In genomic region chr7:49521349-49521748, GRCm38 (mm10) we compare ENCODE assay signal across 12 mouse cellular contexts.
A peak's percentile ranks its signal among the peaks of the same experiment; 100 is the strongest.
DNase-seq lines count a peak whose midpoint lies in the region; ATAC-seq and TF ChIP-seq lines count a peak whose summit lies in the region.
"Had no signal": no experiment of that assay in that cellular context is flagged by ENCODE, and none has a peak within 500 bp of the region (broad histone marks: within the 10 kb centered on the region; RNA-seq: fewer than 3 reads in every experiment).

No protein-coding gene starts in this region.

- no peak overlapping the region for H3K9ac ChIP-seq in heart, adult 2 months (ENCODE audit: low read depth, low read length)
- H3K9ac ChIP-seq in embryonic facial prominence, embryonic 13.5 days = no peak overlapping the region
- no peak overlapping the region for H3K9ac ChIP-seq in midbrain, postnatal 0 days (replicated peaks; ENCODE audit: low read length, poor library complexity, severe bottlenecking)

- TF ChIP-seq CTCF in heart, adult 2 months (IDR thresholded peaks at IDR 0.05) = no peak
- TF ChIP-seq CTCF in kidney, adult 2 months (conservative IDR thresholded peaks at IDR 0.05; ENCODE audit: insufficient read depth, insufficient read length, low read depth, low read length) = no peak
- TF ChIP-seq CTCF in midbrain, postnatal 0 days (IDR thresholded peaks at IDR 0.05) = no peak

- peaks cover 66% of the 10 kb centered on the region for H3K4me1 ChIP-seq in heart, embryonic 10.5 days
- H3K4me1 ChIP-seq in heart, adult 2 months (ENCODE audit: control insufficient read depth, insufficient read depth, low read length) = peaks cover 4% of the 10 kb centered on the region
- H3K4me1 ChIP-seq in kidney, adult 2 months (ENCODE audit: control insufficient read depth, insufficient read depth, low read length) = peaks cover 20% of the 10 kb centered on the region; the same call in 1 of the 2 replicates
- H3K4me1 ChIP-seq in embryonic facial prominence, embryonic 13.5 days = peaks cover 56% of the 10 kb centered on the region
- H3K4me1 ChIP-seq in midbrain, postnatal 0 days (ENCODE audit: insufficient read depth, low read length) = peaks cover 11% of the 10 kb centered on the region; the same call in 1 of the 2 replicates

- no peaks in the 10 kb centered on the region for H3K79me2 ChIP-seq in heart, adult 2 months (replicated peaks; ENCODE audit: control insufficient read depth, insufficient read depth, low read length)

- ATAC-seq in embryonic facial prominence, embryonic 13.5 days (ENCODE audit: insufficient number of reproducible peaks, insufficient read depth, low FRiP score, low TSS enrichment, low read depth) = no peak
- no peak for ATAC-seq in midbrain, postnatal 0 days (ENCODE audit: low FRiP score)
- no peak for ATAC-seq in monocyte, adult 5-6 weeks (replicated peaks; ENCODE audit: insufficient number of reproducible peaks, low FRiP score, low TSS enrichment, poor library complexity, severe bottlenecking)

- no peaks in the 10 kb centered on the region for H3K27me3 ChIP-seq in heart, embryonic 10.5 days (ENCODE audit: insufficient read depth, poor library complexity, severe bottlenecking)
- no peaks in the 10 kb centered on the region for H3K27me3 ChIP-seq in heart, adult 2 months (ENCODE audit: control insufficient read depth, insufficient read depth, low read length)
- H3K27me3 ChIP-seq in kidney, adult 2 months (replicated peaks; ENCODE audit: control insufficient read depth, insufficient read depth, low read length) = no peaks in the 10 kb centered on the region
- H3K27me3 ChIP-seq in embryonic facial prominence, embryonic 13.5 days = peaks cover 28% of the 10 kb centered on the region
- H3K27me3 ChIP-seq in midbrain, postnatal 0 days (ENCODE audit: insufficient read depth, low read length) = no peaks in the 10 kb centered on the region
- H3K27me3 ChIP-seq: Patski had no signal

- 9% methylated on average over 4 of the region's 4 CpGs for WGBS in heart, embryonic 10.5 days
- WGBS in heart, adult 2 months = 50% methylated on average over 4 of the region's 4 CpGs
- WGBS in kidney, adult 2 months = 37% methylated on average over 4 of the region's 4 CpGs
- 12% methylated on average over 4 of the region's 4 CpGs for WGBS in embryonic facial prominence, embryonic 13.5 days
- 35% methylated on average over 4 of the region's 4 CpGs for WGBS in midbrain, postnatal 0 days

- H3K36me3 ChIP-seq in heart, embryonic 10.5 days = no peaks in the 10 kb centered on the region
- no peaks in the 10 kb centered on the region for H3K36me3 ChIP-seq in heart, adult 2 months (ENCODE audit: control insufficient read depth, insufficient read depth, low read length)
- H3K36me3 ChIP-seq in kidney, adult 2 months (ENCODE audit: control insufficient read depth, insufficient read depth, low read length) = no peaks in the 10 kb centered on the region
- H3K36me3 ChIP-seq in embryonic facial prominence, embryonic 13.5 days = no peaks in the 10 kb centered on the region
- no peaks in the 10 kb centered on the region for H3K36me3 ChIP-seq in midbrain, postnatal 0 days (ENCODE audit: insufficient read depth, low read length)

- no peak for TF ChIP-seq POLR2A in heart, adult 2 months (IDR thresholded peaks at IDR 0.05; ENCODE audit: insufficient read depth, low read depth, low read length)
- no peak for TF ChIP-seq POLR2A in kidney, adult 2 months (IDR thresholded peaks at IDR 0.05; ENCODE audit: low read depth, low read length)

- peak overlapping the region; percentile 70 for H3K4me2 ChIP-seq in embryonic facial prominence, embryonic 13.5 days
- H3K4me2 ChIP-seq in midbrain, postnatal 0 days (ENCODE audit: low read depth, low read length, poor library complexity, severe bottlenecking) = 0 out of 2 replicates have a peak overlapping the region, but pooled peaks have one; percentile 45

- peak overlapping the region; percentile 64 for H3K4me3 ChIP-seq in heart, embryonic 10.5 days
- no peak overlapping the region for H3K4me3 ChIP-seq in heart, adult 2 months
- no peak overlapping the region for H3K4me3 ChIP-seq in kidney, adult 2 months (ENCODE audit: insufficient read depth, low read depth, low read length)
- peak overlapping the region; percentile 45; the same call in 1 of the 2 replicates for H3K4me3 ChIP-seq in embryonic facial prominence, embryonic 13.5 days
- no peak overlapping the region for H3K4me3 ChIP-seq in midbrain, postnatal 0 days (ENCODE audit: low read depth, low read length)

- TF ChIP-seq EP300 in heart, adult 2 months (IDR thresholded peaks at IDR 0.05; ENCODE audit: insufficient read depth, low read depth, low read length) = no peak

- DNase-seq in heart, embryonic 10.5 days (ENCODE audit: low spot score) = no peak
- DNase-seq in heart, adult 2 months = no peak
- DNase-seq in kidney, postnatal 10 days = peak; percentile 46
- no peak for DNase-seq in kidney, adult 2 months
- DNase-seq in midbrain, postnatal 0 days (ENCODE audit: low spot score) = no peak
- no peak for DNase-seq in left cerebral cortex, adult 8-10 months (ENCODE audit: low spot score in 2 of 2)
- DNase-seq: adrenal gland, postnatal 10 days; cerebellum, adult 18-20 months; kidney, postnatal 25 days had no signal

- H3K9me3 ChIP-seq in heart, embryonic 10.5 days = no peaks in the 10 kb centered on the region
- H3K9me3 ChIP-seq in embryonic facial prominence, embryonic 13.5 days = no peaks in the 10 kb centered on the region
- H3K9me3 ChIP-seq in midbrain, postnatal 0 days (ENCODE audit: low read length) = no peaks in the 10 kb centered on the region

- peak overlapping the region; percentile 90 for H3K27ac ChIP-seq in heart, embryonic 10.5 days
- no peak overlapping the region for H3K27ac ChIP-seq in heart, adult 2 months
- no peak overlapping the region for H3K27ac ChIP-seq in kidney, adult 2 months (ENCODE audit: insufficient read depth, low read depth, low read length)
- peak overlapping the region; percentile 7; the same call in 1 of the 2 replicates for H3K27ac ChIP-seq in embryonic facial prominence, embryonic 13.5 days
- H3K27ac ChIP-seq in midbrain, postnatal 0 days (ENCODE audit: low read depth, low read length) = no peak overlapping the region

- intact Hi-C loops in heart, adult 2 months (cut with DNase I) = loop anchor here (5.0 kb wide), 1 partner anchor 36 kb away; no protein-coding TSS in a partner anchor

Comparison
In these comparisons a context has a peak if more than half of its experiments do, and no peak if none do; other contexts are left out.
1. H3K27ac ChIP-seq: peak in heart, embryonic 10.5 days (single experiment) and embryonic facial prominence, embryonic 13.5 days (single experiment); none in heart, adult 2 months (single experiment), kidney, adult 2 months (single experiment) and midbrain, postnatal 0 days (single experiment).
2. H3K4me3 ChIP-seq: peak in heart, embryonic 10.5 days (single experiment) and embryonic facial prominence, embryonic 13.5 days (single experiment); none in heart, adult 2 months (single experiment), kidney, adult 2 months (single experiment) and midbrain, postnatal 0 days (single experiment).